ENCODE assay signal across 16 mouse cellular contexts in the genomic region with DNA sequence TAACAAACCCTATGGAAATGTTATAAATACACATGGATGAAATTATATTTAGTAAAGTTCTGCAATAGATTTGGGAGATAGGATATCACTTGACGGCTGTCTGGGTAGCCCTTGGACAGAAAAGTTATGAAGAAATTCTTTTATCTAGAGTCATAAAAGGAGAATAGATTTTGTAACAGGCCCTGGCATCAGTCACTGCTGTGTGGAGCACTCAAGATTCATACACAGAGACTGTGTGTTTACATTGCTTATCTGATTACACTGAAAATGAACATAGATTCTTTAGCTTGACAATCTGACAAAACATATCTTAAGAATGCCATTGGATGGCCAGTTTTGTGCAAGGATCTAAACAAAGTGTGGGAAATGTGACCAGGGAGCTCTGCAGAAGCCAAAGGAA.
"Had no signal": no experiment of that assay in that cellular context is flagged by ENCODE, and none has a peak within 500 bp of the region (broad histone marks: within the 10 kb centered on the region; RNA-seq: fewer than 3 reads in every experiment).

No protein-coding gene starts in this region.

- H3K9me3 ChIP-seq: neural tube, embryonic 13.5 days; neural tube, embryonic 15.5 days; stomach, embryonic 15.5 days had no signal

- H3K4me3 ChIP-seq: neural tube, embryonic 13.5 days; neural tube, embryonic 15.5 days; stomach, embryonic 15.5 days had no signal

- H3K4me1 ChIP-seq: neural tube, embryonic 13.5 days; neural tube, embryonic 15.5 days; stomach, embryonic 15.5 days had no signal

- H3K27ac ChIP-seq: neural tube, embryonic 13.5 days; neural tube, embryonic 15.5 days; stomach, embryonic 15.5 days; stomach, postnatal 0 days had no signal

- H3K9ac ChIP-seq: neural tube, embryonic 13.5 days; neural tube, embryonic 15.5 days; stomach, embryonic 15.5 days had no signal

- H3K36me3 ChIP-seq: neural tube, embryonic 13.5 days; neural tube, embryonic 15.5 days; stomach, embryonic 15.5 days had no signal

- DNase-seq: retina, postnatal 1 day; right cerebral cortex, adult 18-20 months; right cerebral cortex, postnatal 14 days; right cerebral cortex, postnatal 25 days; right cerebral cortex, postnatal 4 days; spleen, adult 18-20 months; thymus, adult 18-20 months; thymus, adult 2 months; thymus, postnatal 14 days; thymus, postnatal 25 days; thymus, postnatal 36 days; thymus, postnatal 4 days had no signal

- H3K27me3 ChIP-seq: neural tube, embryonic 13.5 days; neural tube, embryonic 15.5 days; stomach, embryonic 15.5 days had no signal

- H3K4me2 ChIP-seq: neural tube, embryonic 13.5 days; neural tube, embryonic 15.5 days; stomach, embryonic 15.5 days had no signal
